Mouse (Mus musculus) retina, adult 2 months (tissue): Measurements from ENCODE around the gene Btrc.
"Not testable (repeated sequence)": the region's sequence is repeated elsewhere in the genome, so short reads cannot be mapped to it uniquely, and the experiment has no call there.

Source experiments
- DNase-seq: peaks from one replicate; pipeline ENCODE4 v3.0.0-alpha.2; 2012; ENCODE audit warnings: low read depth, low spot score

Btrc gene

DNA sequence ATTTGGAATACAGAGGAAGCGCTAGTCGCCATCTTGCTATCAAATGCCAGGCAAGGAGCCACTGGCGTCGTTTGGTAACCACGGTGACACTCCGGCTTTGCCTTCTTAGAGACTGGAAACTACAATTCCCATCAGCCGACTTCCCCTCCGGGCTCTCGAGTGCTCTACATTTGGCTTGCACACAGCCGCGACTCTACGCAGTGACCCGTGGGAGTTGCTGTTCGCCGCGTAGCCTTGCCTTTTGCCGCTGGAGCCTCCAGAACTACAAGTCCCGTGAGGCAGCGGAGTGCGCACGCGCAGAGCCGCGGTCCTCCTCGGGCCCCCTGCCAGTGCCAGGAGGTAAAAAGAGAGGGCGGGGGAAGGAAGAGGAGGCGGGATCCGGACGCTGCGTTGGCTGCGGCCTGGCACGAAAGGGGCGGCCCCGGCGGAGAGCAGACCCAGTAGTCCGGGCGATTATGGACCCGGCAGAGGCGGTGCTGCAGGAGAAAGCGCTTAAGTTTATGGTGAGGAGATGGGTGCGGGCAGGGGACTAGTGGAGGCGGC, at the start of gene Btrc:
Btrc (plus strand) TSS at position 351 of the 543 bp plus-strand sequence.
- peak; percentile 98 for DNase-seq

DNA sequence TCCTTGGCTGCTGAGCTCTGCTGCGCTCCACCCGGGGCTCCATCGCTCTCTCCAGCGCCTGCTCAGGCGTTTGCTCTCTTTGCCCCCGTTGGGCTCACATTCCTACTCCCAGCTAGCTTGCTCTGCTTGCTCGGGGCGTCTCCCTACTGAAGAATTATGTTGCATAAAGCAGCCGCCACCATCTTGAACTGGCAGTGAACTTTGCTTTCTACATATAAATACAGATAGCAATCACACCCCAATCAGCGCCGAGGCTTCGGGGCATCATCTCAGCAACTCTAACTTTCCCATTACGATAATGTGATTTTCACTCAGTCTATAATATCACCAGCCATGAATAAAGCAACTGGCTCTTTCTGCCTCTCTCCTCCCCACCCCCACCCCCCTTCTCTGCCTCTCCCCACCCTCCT, 46.1 kb upstream of the Btrc start:
- DNase-seq: no peak

DNA sequence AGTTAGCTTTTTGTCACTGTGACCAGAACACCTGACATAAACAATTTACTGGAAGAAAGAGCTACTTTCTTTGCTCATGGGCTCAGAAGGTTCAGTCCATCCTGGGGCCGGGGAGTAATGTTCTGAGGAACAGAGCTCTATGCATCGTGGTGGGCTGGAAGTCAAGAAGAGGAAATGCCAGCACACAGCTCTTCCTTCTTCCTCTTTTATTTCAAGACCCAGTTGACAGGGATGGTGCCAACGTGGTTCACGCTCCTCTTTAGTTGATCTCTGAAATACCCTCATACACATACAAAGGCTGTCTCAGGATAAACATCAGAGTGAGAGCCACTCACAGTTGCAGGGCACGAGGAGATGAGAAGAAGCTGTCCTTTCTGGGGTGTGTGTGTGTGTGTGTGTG, 42.5 kb upstream of the Btrc start:
- no peak for DNase-seq

GRCm38 (mm10) chr19:45329039-45329438, 34.5 kb upstream of the Btrc start:
- no peak for DNase-seq

- DNase-seq: no peak
Observed at GRCm38 (mm10) chr19:45329748-45330298, 33.7 kb upstream of the Btrc start.

DNA sequence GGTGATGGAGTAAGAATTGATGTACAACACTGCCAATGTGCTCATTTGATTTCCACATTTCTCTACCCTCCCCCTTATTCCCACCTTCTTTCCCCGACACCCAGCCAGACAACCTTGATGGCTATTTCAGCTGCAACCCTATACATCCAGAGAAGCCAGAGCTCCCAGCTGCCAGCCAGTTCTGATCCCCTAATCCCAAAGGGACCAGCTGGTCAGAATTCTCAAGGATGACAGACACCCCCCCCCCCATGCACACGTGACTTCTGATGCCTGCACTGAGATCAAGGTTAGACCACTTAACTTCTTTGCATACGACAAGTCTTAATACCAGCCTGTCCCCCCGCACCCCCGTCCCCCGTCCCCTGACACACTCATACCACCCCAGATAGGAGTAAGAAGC, 26.8 kb upstream of the Btrc start:
- no peak for DNase-seq

- no peak for DNase-seq
Observed at GRCm38 (mm10) chr19:45338182-45338581, 25.4 kb upstream of the Btrc start.

- no peak for DNase-seq
Observed at GRCm38 (mm10) chr19:45343941-45344340, 19.6 kb upstream of the Btrc start.

GRCm38 (mm10) chr19:45348188-45348587, 15.3 kb upstream of the Btrc start:
- no peak for DNase-seq

DNA sequence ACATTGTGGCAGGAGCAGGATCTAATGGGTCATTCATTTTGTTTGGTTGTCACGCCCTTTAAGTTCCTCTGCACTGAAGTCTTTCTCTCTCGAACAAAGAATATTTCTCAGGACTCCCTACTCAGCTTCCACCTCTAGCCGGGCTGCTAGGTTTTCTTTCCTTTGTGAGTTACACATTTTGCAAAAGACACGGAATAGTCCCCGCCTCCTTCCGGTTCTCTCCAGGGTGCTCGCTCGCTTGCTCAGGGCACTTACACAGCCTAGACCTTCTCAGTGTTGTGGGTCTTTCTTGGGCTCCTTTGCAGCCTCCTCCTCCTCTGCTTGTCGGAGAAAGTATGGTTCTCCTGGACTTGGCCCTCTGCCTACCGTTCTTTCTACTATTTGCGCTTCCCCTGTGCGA, 13.1 kb upstream of the Btrc start:
- DNase-seq: no peak

- not testable (repeated sequence) for DNase-seq
Observed at GRCm38 (mm10) chr19:45352706-45353105, 10.8 kb upstream of the Btrc start.

DNA sequence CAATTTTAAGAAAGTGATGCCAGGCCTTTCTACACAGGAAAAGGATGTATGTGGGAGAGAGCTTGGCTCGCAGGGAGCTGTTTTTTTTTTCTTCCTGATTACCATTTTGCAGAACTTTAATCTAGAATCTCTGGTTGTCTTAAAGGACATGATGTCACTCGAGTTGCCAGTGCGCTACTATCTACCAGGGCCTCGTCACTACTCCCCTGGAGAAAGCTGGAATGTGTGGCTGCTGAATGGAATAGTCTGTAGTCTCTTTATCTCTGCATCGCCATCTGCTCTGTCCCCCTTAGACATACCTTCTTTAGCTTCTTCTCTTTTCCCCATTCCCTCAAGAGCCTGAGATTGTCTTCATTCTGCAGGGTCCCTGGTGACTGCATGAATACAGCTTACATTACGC, 7.9 kb upstream of the Btrc start:
- DNase-seq: no peak

DNA sequence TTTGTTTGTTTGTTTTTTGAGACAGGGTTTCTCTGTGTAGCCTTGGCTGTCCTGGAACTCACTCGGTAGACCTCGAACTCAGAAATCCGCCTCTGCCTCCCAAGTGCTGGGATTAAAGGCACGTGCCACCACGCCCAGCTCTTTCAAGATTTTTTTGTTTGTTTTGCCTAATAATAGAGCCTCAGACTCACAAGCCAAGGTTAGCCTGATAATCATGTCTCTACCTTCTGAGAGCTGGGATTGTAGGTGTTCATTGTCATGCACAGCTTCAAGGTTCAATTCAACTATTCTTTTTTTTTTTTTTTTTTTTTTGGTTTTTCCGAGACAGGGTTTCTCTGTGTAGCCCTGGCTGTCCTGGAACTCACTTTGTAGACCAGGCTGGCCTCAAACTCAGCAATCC, 6.7 kb upstream of the Btrc start:
- not testable (repeated sequence) for DNase-seq

GRCm38 (mm10) chr19:45360486-45360885, 3.0 kb upstream of the Btrc start:
- no peak for DNase-seq

DNA sequence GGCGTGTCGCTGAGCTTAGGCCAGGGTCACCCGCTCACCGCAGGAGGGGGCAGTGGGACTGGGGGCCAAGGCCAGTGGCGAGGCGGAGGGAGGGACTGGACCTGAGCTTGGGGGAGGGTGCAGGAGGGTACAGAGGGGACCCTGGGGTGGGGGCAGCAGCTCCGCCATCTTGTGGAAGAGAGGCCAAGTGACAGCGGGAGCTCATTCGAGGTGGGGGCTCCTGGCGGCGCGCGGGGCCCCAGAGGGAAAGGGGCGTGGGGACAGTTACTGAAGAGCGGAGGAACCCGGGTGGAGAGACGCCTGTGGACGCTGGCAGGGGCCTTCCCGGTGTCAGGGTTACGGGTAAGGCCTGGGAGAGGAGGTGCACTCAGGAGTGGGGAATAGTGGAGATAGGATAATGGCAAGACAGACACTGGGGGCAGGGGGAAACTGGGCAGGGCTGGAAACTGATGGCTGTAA, 428 bp downstream of the Btrc start:
- DNase-seq: no peak

DNA sequence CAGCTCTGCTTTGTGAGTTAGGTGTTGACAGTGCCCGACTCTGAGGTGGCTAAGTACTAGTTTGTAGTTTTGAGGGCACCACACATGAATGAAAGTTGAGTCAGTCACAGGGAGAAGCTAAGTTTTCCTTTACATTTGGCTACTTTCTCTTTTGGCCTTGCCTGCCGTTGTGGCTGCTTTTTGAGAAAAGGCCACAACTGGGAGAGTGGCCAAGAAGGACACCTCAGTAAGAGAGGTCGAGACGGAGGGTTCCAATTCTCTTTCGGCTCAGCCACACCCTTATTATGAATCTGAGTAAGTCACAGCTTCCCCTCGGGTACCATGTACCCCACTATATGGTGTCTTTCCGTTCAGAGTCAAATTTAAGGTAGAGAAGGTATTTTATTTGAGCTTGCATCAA, 3.1 kb downstream of the Btrc start:
- no peak for DNase-seq

DNA sequence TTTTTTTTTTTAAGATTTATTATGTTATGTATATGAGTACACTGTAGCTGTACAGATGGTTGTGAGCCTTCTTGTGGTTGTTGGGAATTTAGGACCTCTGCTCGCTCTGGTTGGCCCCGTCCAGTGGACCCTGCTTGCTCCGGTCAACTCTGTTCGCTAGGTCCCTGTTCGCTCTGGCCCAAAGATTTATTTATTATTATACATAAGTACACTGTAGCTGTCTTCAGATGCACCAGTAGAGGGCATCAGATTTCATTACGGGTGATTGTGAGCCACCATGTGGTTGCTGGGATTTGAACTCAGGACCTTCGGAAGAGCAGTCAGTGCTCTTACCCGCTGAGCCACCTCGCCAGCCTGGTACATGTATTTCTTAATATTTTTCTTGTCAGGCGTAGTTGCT, 21.3 kb downstream of the Btrc start:
- not testable (repeated sequence) for DNase-seq

GRCm38 (mm10) chr19:45388551-45388950, 25.0 kb downstream of the Btrc start:
- DNase-seq: no peak

DNA sequence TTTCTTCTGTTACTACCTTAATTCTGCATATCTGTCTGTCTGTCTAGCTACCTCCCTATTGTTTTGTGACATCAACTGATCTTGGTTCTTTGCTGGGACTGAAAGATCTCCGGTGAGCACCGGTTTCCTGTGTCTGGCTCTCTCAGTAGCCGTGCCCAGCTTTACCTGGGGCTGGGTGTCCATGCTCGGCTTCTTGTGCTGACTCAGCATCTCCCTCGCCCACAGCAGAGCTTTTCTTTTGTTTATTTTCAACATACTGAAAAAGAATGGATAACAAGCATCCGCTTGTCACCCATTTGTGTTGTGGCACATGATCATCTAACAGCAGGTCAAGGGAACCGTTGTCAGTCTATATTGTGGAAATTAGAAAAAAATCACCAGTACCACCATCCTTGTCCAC, 30.5 kb downstream of the Btrc start:
- DNase-seq: no peak

GRCm38 (mm10) chr19:45411000-45411399, 47.5 kb downstream of the Btrc start:
- no peak for DNase-seq

DNA sequence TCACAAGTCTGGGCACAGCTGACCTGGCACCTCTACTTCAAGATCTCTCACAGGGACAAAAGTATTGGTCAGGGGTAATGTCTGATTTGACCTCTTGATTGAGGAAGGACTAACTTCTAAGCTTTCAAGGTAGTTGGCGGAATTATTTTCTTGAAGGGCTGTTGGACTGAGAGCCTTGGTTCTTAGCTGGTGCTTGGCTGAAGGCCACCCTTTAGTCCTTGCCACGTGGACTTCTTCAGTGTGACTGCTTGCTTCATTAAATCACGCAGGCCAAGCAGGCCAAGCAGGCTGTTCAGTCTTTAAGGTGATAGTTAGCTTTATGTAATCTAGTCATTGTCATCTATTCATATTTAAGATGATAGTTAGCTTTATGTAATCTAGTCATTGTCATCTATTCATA, 49.2 kb downstream of the Btrc start:
- no peak for DNase-seq

GRCm38 (mm10) chr19:45413966-45414365, 50.4 kb downstream of the Btrc start:
- no peak for DNase-seq

DNA sequence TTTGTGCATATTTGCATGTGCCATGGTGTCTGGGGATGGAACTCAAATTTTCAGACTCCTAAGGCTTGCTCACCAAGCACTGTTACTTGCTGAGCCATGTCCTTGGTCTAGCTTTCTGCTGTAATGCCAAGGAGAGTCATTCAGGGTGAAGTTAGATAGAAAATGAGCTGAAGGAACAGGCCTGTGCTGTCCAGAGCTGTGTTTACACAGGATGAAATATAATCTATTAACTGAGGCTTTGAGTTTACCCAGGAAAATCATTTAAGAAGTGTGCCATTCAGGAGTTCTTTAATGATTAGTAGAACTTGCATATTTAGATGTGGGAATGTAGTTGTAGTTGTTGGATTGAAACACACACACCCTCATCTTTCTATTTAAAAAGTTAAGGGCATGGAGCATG, 54.1 kb downstream of the Btrc start:
- no peak for DNase-seq

- no peak for DNase-seq
Observed at GRCm38 (mm10) chr19:45422276-45422675, 58.7 kb downstream of the Btrc start.
